Mouse (Mus musculus) lung, adult 2 months (tissue): ENCODE measurements around the gene Golga2. TPM values are rescaled to one million over a fixed set of nuclear protein-coding genes. Genes with fewer than 3 reads are reported as not detected.

Experiments used
- DNase-seq: peaks from one replicate; pipeline ENCODE4 v3.0.0; 2022
- H3K4me1 ChIP-seq: fragments of 200-500 bp; 2 replicates; pipeline ENCODE4 v1.6.1; 2011; ENCODE audit warnings: low read length; ENCODE audit not compliant: control insufficient read depth, insufficient read depth
- H3K4me3 ChIP-seq: fragments of 200-500 bp; replicated peaks from 2 replicates; pipeline ENCODE3; 2011; ENCODE audit warnings: low read depth, mild to moderate bottlenecking, control low read depth, low read length; ENCODE audit errors: extremely low read depth
- CTCF ChIP-seq: fragments of 200-500 bp; IDR thresholded peaks from 2 replicates; pipeline ENCODE4 v1.5.1; 2011; ENCODE audit warnings: mild to moderate bottlenecking, low read length, control low read depth; ENCODE audit not compliant: insufficient read depth
- POLR2A ChIP-seq: fragments of 200-500 bp; IDR thresholded peaks from 2 replicates; pipeline ENCODE4 v1.6.1; 2011; ENCODE audit warnings: low read depth, mild to moderate bottlenecking, control low read depth, low read length, borderline replicate concordance; ENCODE audit errors: extremely low read depth
- WGBS: fragments of 180-500 bp; shearing (Covaris S2); methylation state at CpG from one replicate; pipeline ENCODE4 v1.1.7; 2018; 5-methylcytosine and 5-hydroxymethylcytosine counted together
- polyA plus RNA-seq: library from polyadenylated mRNA; depleted of rRNA; stranded (reverse); fragments of >200 nt; gene quantifications from 2 replicates; pipeline ENCODE4 v1.2.3, GENCODE M21; 2012

Gene Golga2
- polyA plus RNA-seq, 1 experiment: 45.0 TPM

- TF ChIP-seq POLR2A (no peak), CTCF (no peak)
- WGBS: 75% methylated on average over 5 of the region's 5 CpGs
- DNase-seq: no peak
- H3K4me1 ChIP-seq: no peaks in the 10 kb centered on the region; the same call in 1 of the 2 replicates
- no peak overlapping the region for H3K4me3 ChIP-seq
Measured at GRCm38 (mm10) chr2:32254563-32254962, 32.6 kb upstream of the Golga2 start.

- WGBS: 87% methylated on average over 11 of the region's 11 CpGs
- DNase-seq: no peak
- no peaks in the 10 kb centered on the region; the same call in 1 of the 2 replicates for H3K4me1 ChIP-seq
- H3K4me3 ChIP-seq: no peak overlapping the region
- TF ChIP-seq CTCF (no peak), POLR2A (no peak)
Measured at GRCm38 (mm10) chr2:32256273-32256672, 30.9 kb upstream of the Golga2 start.

GRCm38 (mm10) chr2:32258887-32259533, 28.2 kb upstream of the Golga2 start:
- DNase-seq: no peak
- Histone ChIP-seq H3K4me1 (no peaks in the 10 kb centered on the region; the same call in 1 of the 2 replicates), H3K4me3 (peak overlapping the region; percentile 51)
- no peak for TF ChIP-seq POLR2A
- TF ChIP-seq CTCF: no peak
- 42% methylated on average over 6 of the region's 6 CpGs for WGBS

GRCm38 (mm10) chr2:32259657-32260417, 27.3 kb upstream of the Golga2 start, which contains the start of gene Uck1:
Uck1 (minus strand) TSS chr2:32260159.
- DNase-seq: peak; percentile 88
- H3K4me3 ChIP-seq: peak within 1 kb of the TSS; percentile 61
- peak; percentile 92; the same call in 1 of the 2 replicates for TF ChIP-seq POLR2A
- TF ChIP-seq CTCF: no peak
- H3K4me1 ChIP-seq: no peaks in the 10 kb centered on the region; the same call in 1 of the 2 replicates
- 1% methylated on average over 59 of the region's 59 CpGs for WGBS

GRCm38 (mm10) chr2:32260635-32261034, 26.5 kb upstream of the Golga2 start:
- WGBS: 30% methylated on average over 4 of the region's 4 CpGs
- H3K4me3 ChIP-seq: no peak overlapping the region
- no peak for DNase-seq
- no peaks in the 10 kb centered on the region; the same call in 1 of the 2 replicates for H3K4me1 ChIP-seq
- TF ChIP-seq POLR2A: no peak
- peak; percentile 34; the same call in 1 of the 2 replicates for TF ChIP-seq CTCF

GRCm38 (mm10) chr2:32275823-32276222, 11.4 kb upstream of the Golga2 start:
- no peak for TF ChIP-seq CTCF
- no peak for TF ChIP-seq POLR2A
- 77% methylated on average over 3 of the region's 3 CpGs for WGBS
- Histone ChIP-seq H3K4me1 (no peaks in the 10 kb centered on the region), H3K4me3 (no peak overlapping the region)
- no peak for DNase-seq

GRCm38 (mm10) chr2:32282289-32282688, 4.9 kb upstream of the Golga2 start:
- DNase-seq: no peak
- 54% methylated on average over 2 of the region's 2 CpGs for WGBS
- H3K4me1 ChIP-seq: peaks cover 6% of the 10 kb centered on the region
- TF ChIP-seq CTCF: no peak
- TF ChIP-seq POLR2A: no peak
- H3K4me3 ChIP-seq: no peak overlapping the region

GRCm38 (mm10) chr2:32282727-32283126, 4.5 kb upstream of the Golga2 start:
- H3K4me3 ChIP-seq: no peak overlapping the region

GRCm38 (mm10) chr2:32283986-32284385, 3.2 kb upstream of the Golga2 start:
- DNase-seq: no peak
- Histone ChIP-seq H3K4me3 (no peak overlapping the region), H3K4me1 (peaks cover 7% of the 10 kb centered on the region)
- WGBS: 72% methylated on average over 3 of the region's 3 CpGs
- TF ChIP-seq CTCF: no peak

More at GRCm38 (mm10) chr2:32282727-32283126, 4.5 kb upstream of the Golga2 start:
- 90% methylated on average over 1 of the region's 1 CpGs for WGBS
- DNase-seq: peak; percentile 52
- TF ChIP-seq CTCF: peak; percentile 90
- TF ChIP-seq POLR2A: no peak
- peaks cover 6% of the 10 kb centered on the region for H3K4me1 ChIP-seq

GRCm38 (mm10) chr2:32287923-32288367, 761 bp downstream of the Golga2 start, which contains the start of gene Swi5:
Swi5 (minus strand) TSS chr2:32288075.
- peak; percentile 96 for DNase-seq
- TF ChIP-seq POLR2A (peak; percentile 97), CTCF (no peak)
- under 1% methylated on average over 41 of the region's 41 CpGs for WGBS
- peak within 1 kb of the TSS; percentile 89 for H3K4me3 ChIP-seq
- H3K4me1 ChIP-seq: peaks cover 12% of the 10 kb centered on the region
